Mouse (Mus musculus) lung, postnatal 0 days (tissue): ENCODE measurements around the gene Hivep2.

ENCODE experiments used
- CTCF ChIP-seq: IDR thresholded peaks from 2 replicates; pipeline ENCODE4 v1.5.1; 2016; ENCODE audit warnings: antibody characterized with exemption, mild to moderate bottlenecking
- EP300 ChIP-seq: IDR thresholded peaks from 2 replicates; pipeline ENCODE4 v1.6.1; 2016; ENCODE audit warnings: antibody characterized with exemption, mild to moderate bottlenecking, control low read depth

DNA sequence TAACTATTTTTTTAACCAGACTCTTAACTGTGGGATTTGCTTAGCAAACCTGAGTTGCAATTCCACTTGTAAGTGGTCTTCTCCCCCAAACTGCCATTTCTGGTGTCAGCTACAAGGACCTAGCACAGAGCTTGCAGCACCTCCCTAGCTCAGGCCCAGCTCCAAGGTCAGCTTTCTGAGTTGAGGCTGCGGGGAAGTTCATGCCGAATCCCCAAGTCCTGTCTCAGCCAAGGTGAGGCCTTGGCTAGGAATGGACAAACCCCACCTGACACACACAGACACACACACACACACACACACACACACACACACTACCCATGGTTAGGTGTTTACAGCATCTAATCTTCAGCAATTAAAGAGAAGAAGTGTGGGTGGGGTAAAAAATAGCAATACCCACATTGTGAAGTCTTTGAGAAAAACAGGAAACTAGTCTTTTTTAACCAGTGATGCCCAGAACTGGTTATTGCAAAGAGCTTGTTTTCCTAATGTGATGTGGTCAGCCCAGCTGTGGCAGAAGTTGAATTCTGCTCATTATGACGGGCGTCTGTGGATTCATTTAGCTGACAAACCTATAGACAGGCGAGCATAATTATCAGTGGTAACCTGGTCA, 79.0 kb downstream of the Hivep2 start:
- TF ChIP-seq CTCF = no peak
- no peak for TF ChIP-seq EP300
